Mouse (Mus musculus): ENCODE measurements at regions not wholly inside any gene's neighbourhood (a gene's known extent, or its start where the extent isn't known, plus 50 kb on each side); places are given as distances from the start of the nearest gene placed in this dataset.

GRCm38 (mm10) chr5:112032036-112032435 is 220.3 kb downstream of the Cryba4 start:
- no peak for DNase-seq

GRCm38 (mm10) chr5:112035426-112035825 is 216.9 kb downstream of the Cryba4 start:
- no peak for DNase-seq

GRCm38 (mm10) chr5:112037080-112037479 is 215.2 kb downstream of the Cryba4 start:
- no peak for DNase-seq

GRCm38 (mm10) chr5:112039645-112040372 is 212.5 kb downstream of the Cryba4 start:
- no peak for DNase-seq

GRCm38 (mm10) chr5:112040678-112041077 is 211.6 kb downstream of the Cryba4 start:
- no peak for DNase-seq

- no peak for DNase-seq
These were observed 211.0 kb downstream of the Cryba4 start for GRCm38 (mm10) chr5:112041285-112041684.

GRCm38 (mm10) chr5:112042236-112042635 is 210.1 kb downstream of the Cryba4 start:
- no peak for DNase-seq

GRCm38 (mm10) chr5:112050046-112050782 is 202.1 kb downstream of the Cryba4 start:
- DNase-seq = no peak

- peak; percentile 13 for DNase-seq
These were observed 201.4 kb downstream of the Cryba4 start for GRCm38 (mm10) chr5:112050906-112051305.

- no peak for DNase-seq
These were observed 200.5 kb downstream of the Cryba4 start for GRCm38 (mm10) chr5:112051786-112052185.

- no peak for DNase-seq
These were observed 198.6 kb downstream of the Cryba4 start for GRCm38 (mm10) chr5:112053600-112054155.

GRCm38 (mm10) chr5:112055018-112055417 is 197.3 kb downstream of the Cryba4 start:
- no peak for DNase-seq

GRCm38 (mm10) chr5:112069917-112070316 is 182.4 kb downstream of the Cryba4 start:
- DNase-seq = no peak

GRCm38 (mm10) chr5:112072456-112072855 is 179.9 kb downstream of the Cryba4 start:
- DNase-seq = no peak

GRCm38 (mm10) chr5:112077097-112077496 is 175.2 kb downstream of the Cryba4 start:
- DNase-seq = no peak

GRCm38 (mm10) chr5:112077840-112078600 is 174.3 kb downstream of the Cryba4 start:
- DNase-seq = peak; percentile 55

- DNase-seq = no peak
These were observed 171.3 kb downstream of the Cryba4 start for GRCm38 (mm10) chr5:112081006-112081405.

- peak; percentile 69 for DNase-seq
These were observed 160.3 kb downstream of the Cryba4 start for GRCm38 (mm10) chr5:112091867-112092535.

- DNase-seq = no peak
These were observed 158.3 kb downstream of the Cryba4 start for GRCm38 (mm10) chr5:112093905-112094571.

- no peak for DNase-seq
These were observed 153.7 kb downstream of the Cryba4 start for GRCm38 (mm10) chr5:112098469-112099085.
